Mouse (Mus musculus): Measurements from ENCODE around the gene Gabrr2. TPM values are rescaled to one million over a fixed set of nuclear protein-coding genes. Genes with fewer than 3 reads are reported as not detected.

The Gabrr2 gene
- polyA plus RNA-seq, 1 experiment from 2014 or later: 0.80 TPM

GRCm38 (mm10) chr4:33072526-33073161 lies 9.8 kb downstream of the Gabrr2 start:
- H3K4me3 ChIP-seq: no peak overlapping the region
- H3K27me3 ChIP-seq: peaks cover 6% of the 10 kb centered on the region
- WGBS: 30% methylated on average over 11 of the region's 11 CpGs
- peak overlapping the region; percentile 75 for H3K27ac ChIP-seq (replicated peaks)
- no peak overlapping the region for H3K4me2 ChIP-seq (replicated peaks)
- peaks cover 5% of the 10 kb centered on the region; the same call in 1 of the 2 replicates for H3K4me1 ChIP-seq
- ATAC-seq (ENCODE audit: low FRiP score, low read depth): peak; percentile 51
- no peaks in the 10 kb centered on the region for H3K36me3 ChIP-seq
- H3K9me3 ChIP-seq: no peaks in the 10 kb centered on the region
- no peak overlapping the region for H3K9ac ChIP-seq (replicated peaks)

GRCm38 (mm10) chr4:33074406-33074805 lies 11.6 kb downstream of the Gabrr2 start:
- ATAC-seq (ENCODE audit: low FRiP score, low read depth): no peak
- H3K9ac ChIP-seq (replicated peaks): no peak overlapping the region
- 80% methylated on average over 4 of the region's 4 CpGs for WGBS

GRCm38 (mm10) chr4:33074851-33075250 lies 12.1 kb downstream of the Gabrr2 start:
- ATAC-seq (ENCODE audit: low FRiP score, low read depth): no peak
- Histone ChIP-seq H3K27me3 (peaks cover 6% of the 10 kb centered on the region), H3K9ac (replicated peaks) (no peak overlapping the region), H3K27ac (replicated peaks) (no peak overlapping the region), H3K9me3 (no peaks in the 10 kb centered on the region), H3K4me3 (no peak overlapping the region), H3K4me2 (replicated peaks) (no peak overlapping the region), H3K36me3 (no peaks in the 10 kb centered on the region), H3K4me1 (peaks cover 5% of the 10 kb centered on the region; the same call in 1 of the 2 replicates)
- 76% methylated on average over 5 of the region's 5 CpGs for WGBS

More at GRCm38 (mm10) chr4:33074406-33074805, 11.6 kb downstream of the Gabrr2 start:
- Histone ChIP-seq H3K9me3 (no peaks in the 10 kb centered on the region), H3K4me2 (replicated peaks) (no peak overlapping the region), H3K27me3 (peaks cover 6% of the 10 kb centered on the region), H3K36me3 (no peaks in the 10 kb centered on the region), H3K27ac (replicated peaks) (no peak overlapping the region), H3K4me1 (peaks cover 5% of the 10 kb centered on the region; the same call in 1 of the 2 replicates), H3K4me3 (no peak overlapping the region)

GRCm38 (mm10) chr4:33075776-33076524 lies 13.2 kb downstream of the Gabrr2 start:
- Histone ChIP-seq H3K9ac (replicated peaks) (no peak overlapping the region), H3K27ac (replicated peaks) (no peak overlapping the region), H3K36me3 (no peaks in the 10 kb centered on the region), H3K9me3 (no peaks in the 10 kb centered on the region), H3K4me1 (peaks cover 5% of the 10 kb centered on the region; the same call in 1 of the 2 replicates), H3K4me3 (no peak overlapping the region), H3K27me3 (peaks cover 6% of the 10 kb centered on the region), H3K4me2 (replicated peaks) (no peak overlapping the region)
- 85% methylated on average over 5 of the region's 5 CpGs for WGBS
- no peak for ATAC-seq (ENCODE audit: low FRiP score, low read depth)

GRCm38 (mm10) chr4:33077161-33077560 lies 14.4 kb downstream of the Gabrr2 start:
- H3K27ac ChIP-seq (replicated peaks): no peak overlapping the region
- H3K4me1 ChIP-seq: peaks cover 5% of the 10 kb centered on the region; the same call in 1 of the 2 replicates
- no peaks in the 10 kb centered on the region for H3K36me3 ChIP-seq
- no peak; the same call in 1 of the 2 replicates for ATAC-seq (ENCODE audit: low FRiP score, low read depth)
- H3K4me3 ChIP-seq: no peak overlapping the region
- no peaks in the 10 kb centered on the region for H3K9me3 ChIP-seq
- H3K9ac ChIP-seq (replicated peaks): no peak overlapping the region
- WGBS: 80% methylated on average over 11 of the region's 11 CpGs
- H3K4me2 ChIP-seq (replicated peaks): no peak overlapping the region
- peaks cover 6% of the 10 kb centered on the region for H3K27me3 ChIP-seq

- no peak overlapping the region for H3K9ac ChIP-seq (replicated peaks)
- no peaks in the 10 kb centered on the region for H3K36me3 ChIP-seq
- H3K4me1 ChIP-seq: peaks cover 2% of the 10 kb centered on the region; the same call in 1 of the 2 replicates
- no peak overlapping the region for H3K27ac ChIP-seq (replicated peaks)
- no peak overlapping the region for H3K4me3 ChIP-seq
- H3K9me3 ChIP-seq: no peaks in the 10 kb centered on the region
- H3K4me2 ChIP-seq (replicated peaks): no peak overlapping the region
- peaks cover 6% of the 10 kb centered on the region for H3K27me3 ChIP-seq
- no peak; the same call in 1 of the 2 replicates for ATAC-seq (ENCODE audit: low FRiP score, low read depth)
- WGBS: 65% methylated on average over 8 of the region's 8 CpGs
Measured at GRCm38 (mm10) chr4:33077724-33078123, 14.9 kb downstream of the Gabrr2 start.

GRCm38 (mm10) chr4:33078492-33078891 lies 15.7 kb downstream of the Gabrr2 start:
- Histone ChIP-seq H3K27ac (replicated peaks) (no peak overlapping the region), H3K9me3 (no peaks in the 10 kb centered on the region), H3K4me3 (no peak overlapping the region), H3K4me2 (replicated peaks) (no peak overlapping the region), H3K4me1 (no peaks in the 10 kb centered on the region), H3K9ac (replicated peaks) (no peak overlapping the region), H3K36me3 (no peaks in the 10 kb centered on the region), H3K27me3 (peaks cover 6% of the 10 kb centered on the region)
- ATAC-seq (ENCODE audit: low FRiP score, low read depth): no peak
- 92% methylated on average over 3 of the region's 3 CpGs for WGBS

- H3K4me1 ChIP-seq: no peaks in the 10 kb centered on the region
- H3K36me3 ChIP-seq: no peaks in the 10 kb centered on the region
- no peaks in the 10 kb centered on the region for H3K9me3 ChIP-seq
- no peak overlapping the region for H3K27ac ChIP-seq (replicated peaks)
- no peaks in the 10 kb centered on the region for H3K27me3 ChIP-seq
- H3K4me2 ChIP-seq (replicated peaks): no peak overlapping the region
- no peak for ATAC-seq (ENCODE audit: low FRiP score, low read depth)
- WGBS: 81% methylated on average over 6 of the region's 6 CpGs
- no peak overlapping the region for H3K9ac ChIP-seq (replicated peaks)
- no peak overlapping the region for H3K4me3 ChIP-seq
Measured at GRCm38 (mm10) chr4:33099118-33099694, 36.4 kb downstream of the Gabrr2 start.

GRCm38 (mm10) chr4:33109720-33110458 lies 47.1 kb downstream of the Gabrr2 start:
- H3K4me1 ChIP-seq: no peaks in the 10 kb centered on the region
- no peak for ATAC-seq (ENCODE audit: low FRiP score, low read depth)
- WGBS: 88% methylated on average over 14 of the region's 14 CpGs
- H3K4me3 ChIP-seq: no peak overlapping the region
- no peaks in the 10 kb centered on the region for H3K27me3 ChIP-seq
- no peak overlapping the region for H3K9ac ChIP-seq (replicated peaks)
- H3K9me3 ChIP-seq: no peaks in the 10 kb centered on the region
- no peak overlapping the region for H3K4me2 ChIP-seq (replicated peaks)
- no peaks in the 10 kb centered on the region for H3K36me3 ChIP-seq
- no peak overlapping the region for H3K27ac ChIP-seq (replicated peaks)

GRCm38 (mm10) chr4:33110845-33111244 lies 48.0 kb downstream of the Gabrr2 start:
- H3K27ac ChIP-seq (replicated peaks): no peak overlapping the region
- no peaks in the 10 kb centered on the region for H3K4me1 ChIP-seq
- no peaks in the 10 kb centered on the region for H3K27me3 ChIP-seq
- H3K36me3 ChIP-seq: no peaks in the 10 kb centered on the region
- 92% methylated on average over 7 of the region's 7 CpGs for WGBS
- no peak overlapping the region for H3K4me3 ChIP-seq
- ATAC-seq (ENCODE audit: low FRiP score, low read depth): no peak
- H3K9me3 ChIP-seq: no peaks in the 10 kb centered on the region
- no peak overlapping the region for H3K4me2 ChIP-seq (replicated peaks)
- H3K9ac ChIP-seq (replicated peaks): no peak overlapping the region

- Histone ChIP-seq H3K36me3 (no peaks in the 10 kb centered on the region), H3K27ac (replicated peaks) (no peak overlapping the region), H3K4me3 (no peak overlapping the region), H3K4me2 (replicated peaks) (no peak overlapping the region), H3K9ac (replicated peaks) (no peak overlapping the region), H3K4me1 (no peaks in the 10 kb centered on the region), H3K27me3 (no peaks in the 10 kb centered on the region), H3K9me3 (no peaks in the 10 kb centered on the region)
- no peak for ATAC-seq (ENCODE audit: low FRiP score, low read depth)
- WGBS: 92% methylated on average over 9 of the region's 9 CpGs
Measured at GRCm38 (mm10) chr4:33111358-33111757, 48.6 kb downstream of the Gabrr2 start.
